Mouse (Mus musculus) myocyte (in vitro differentiated cells): Measurements from ENCODE around the gene Afdn. TPM values are rescaled to one million over a fixed set of nuclear protein-coding genes. Genes with fewer than 3 reads are reported as not detected.

ENCODE experiments used
- H3K27me3 ChIP-seq: one replicate; pipeline ENCODE4 v1.6.1; 2011; ENCODE audit not compliant: control insufficient read depth, insufficient read depth, insufficient read length
- H3K36me3 ChIP-seq: one replicate; pipeline ENCODE4 v1.6.1; 2011; ENCODE audit not compliant: control insufficient read depth, insufficient read depth
- H3K4me2 ChIP-seq: one replicate; pipeline ENCODE4 v1.6.1; 2011; ENCODE audit warnings: low read depth, control low read depth
- H3K4me3 ChIP-seq: one replicate; pipeline ENCODE4 v1.5.1; 2011; ENCODE audit warnings: mild to moderate bottlenecking, control low read depth, moderate library complexity
- H3K79me2 ChIP-seq: one replicate; pipeline ENCODE4 v1.6.1; 2011; ENCODE audit not compliant: control insufficient read depth, insufficient read depth
- H3ac ChIP-seq: one replicate; pipeline ENCODE4 v1.6.1; 2011; ENCODE audit not compliant: control insufficient read depth, insufficient read length
- CEBPB ChIP-seq: IDR thresholded peaks from 2 replicates; pipeline ENCODE4 v1.6.1; 2011; ENCODE audit warnings: mild to moderate bottlenecking, moderate library complexity; ENCODE audit not compliant: poor library complexity, insufficient read depth, severe bottlenecking
- E2F4 ChIP-seq: IDR thresholded peaks from one replicate; pipeline ENCODE4 v1.6.1; 2011; ENCODE audit warnings: mild to moderate bottlenecking, control low read depth, moderate library complexity; ENCODE audit not compliant: insufficient read depth
- MAX ChIP-seq: IDR thresholded peaks from one replicate; pipeline ENCODE4 v1.6.1; 2011; ENCODE audit warnings: low read depth, mild to moderate bottlenecking, control low read depth
- MYOD1 ChIP-seq, 3 experiments: IDR thresholded peaks; one replicate each; pipeline ENCODE4 v1.6.1; 2011; ENCODE audit warnings: control low read depth in 2 of 3, low read depth in 2 of 3, mild to moderate bottlenecking in 2 of 3, moderate library complexity in 1 of 3; ENCODE audit not compliant: insufficient read length in 2 of 3, control insufficient read depth in 1 of 3
- MYOG ChIP-seq, 3 experiments: IDR thresholded peaks; one replicate each; pipeline ENCODE4 v1.6.1; 2011; ENCODE audit warnings: control low read depth in 2 of 3, low read depth in 2 of 3, mild to moderate bottlenecking in 2 of 3; ENCODE audit not compliant: insufficient read length in 2 of 3, control insufficient read depth in 1 of 3, insufficient read depth in 1 of 3
- POLR2A ChIP-seq: IDR thresholded peaks from one replicate; pipeline ENCODE4 v1.6.1; 2011; ENCODE audit warnings: low read depth, mild to moderate bottlenecking, control low read depth, moderate library complexity; ENCODE audit not compliant: insufficient read length
- POLR2AphosphoS2 ChIP-seq: IDR thresholded peaks from one replicate; pipeline ENCODE4 v1.6.1; 2011; ENCODE audit warnings: low read depth, control low read depth; ENCODE audit not compliant: insufficient read length
- REST ChIP-seq: IDR thresholded peaks from one replicate; pipeline ENCODE4 v1.6.1; 2011; ENCODE audit warnings: mild to moderate bottlenecking, control low read depth, moderate library complexity; ENCODE audit not compliant: insufficient read depth, insufficient read length
- SRF ChIP-seq: IDR thresholded peaks from one replicate; pipeline ENCODE4 v1.6.1; 2011; ENCODE audit warnings: low read depth; ENCODE audit not compliant: control insufficient read depth, insufficient read length
- TCF12 ChIP-seq: IDR thresholded peaks from one replicate; pipeline ENCODE4 v1.6.1; 2011; ENCODE audit warnings: mild to moderate bottlenecking, control low read depth; ENCODE audit not compliant: poor library complexity, insufficient read depth, severe bottlenecking
- TCF3 ChIP-seq: IDR thresholded peaks from one replicate; pipeline ENCODE4 v1.6.1; 2011; ENCODE audit warnings: low read depth, control low read depth; ENCODE audit not compliant: insufficient read length
- USF1 ChIP-seq: IDR thresholded peaks from one replicate; pipeline ENCODE4 v1.6.1; 2011; ENCODE audit warnings: low read depth, mild to moderate bottlenecking, control low read depth, moderate library complexity
- polyA plus RNA-seq: library from polyadenylated mRNA; unstranded; fragments of >200 nt; fragmentation: generic; extraction: Trizol; gene quantifications from one replicate; pipeline ENCODE4 v1.2.1, GENCODE M21; 2012; ENCODE audit warnings: missing spikeins

The Afdn gene
- polyA plus RNA-seq, 1 experiment: 22.1 TPM

- no peak for TF ChIP-seq TCF3
- no peak for TF ChIP-seq SRF
- no peak for TF ChIP-seq POLR2A
- no peak for TF ChIP-seq TCF12
- no peak for TF ChIP-seq REST
- no peak for TF ChIP-seq MYOD1 (IDR thresholded peaks at IDR 0.05; ENCODE audit: control insufficient read depth in 1 of 3, insufficient read length in 2 of 3, low read depth in 2 of 3)
- TF ChIP-seq CEBPB: no peak
- no peak for TF ChIP-seq E2F4
- TF ChIP-seq MYOG (IDR thresholded peaks at IDR 0.05; ENCODE audit: control insufficient read depth in 1 of 3, insufficient read depth in 1 of 3, insufficient read length in 2 of 3, low read depth in 2 of 3): no peak
- TF ChIP-seq USF1: no peak
- TF ChIP-seq MAX: no peak
- no peak for TF ChIP-seq POLR2AphosphoS2
- Histone ChIP-seq H3K4me3 (no peak overlapping the region), H3K36me3 (peaks cover 60% of the 10 kb centered on the region), H3K4me2 (no peak overlapping the region), H3ac (no peak overlapping the region), H3K27me3 (no peaks in the 10 kb centered on the region), H3K79me2 (no peaks in the 10 kb centered on the region)
Measured at GRCm38 (mm10) chr17:13855396-13855795, 95.1 kb downstream of the Afdn start.

GRCm38 (mm10) chr17:13856429-13857090 is 96.2 kb downstream of the Afdn start:
- peaks cover 61% of the 10 kb centered on the region for H3K36me3 ChIP-seq
- no peaks in the 10 kb centered on the region for H3K27me3 ChIP-seq
- H3K4me2 ChIP-seq: no peak overlapping the region
- no peak for TF ChIP-seq MYOD1 (IDR thresholded peaks at IDR 0.05; ENCODE audit: control insufficient read depth in 1 of 3, insufficient read length in 2 of 3, low read depth in 2 of 3)
- H3K4me3 ChIP-seq: no peak overlapping the region
- H3K79me2 ChIP-seq: no peaks in the 10 kb centered on the region
- no peak overlapping the region for H3ac ChIP-seq

- no peak overlapping the region for H3ac ChIP-seq
Measured at GRCm38 (mm10) chr17:13865340-13865739, 105.0 kb downstream of the Afdn start.

GRCm38 (mm10) chr17:13866951-13867351 is 106.6 kb downstream of the Afdn start:
- H3K36me3 ChIP-seq: peaks cover 35% of the 10 kb centered on the region
- H3K4me3 ChIP-seq: no peak overlapping the region

More at GRCm38 (mm10) chr17:13865340-13865739, 105.0 kb downstream of the Afdn start:
- TF ChIP-seq TCF3 (no peak), MAX (no peak), REST (no peak), POLR2A (no peak), TCF12 (no peak), MYOG (IDR thresholded peaks at IDR 0.05; ENCODE audit: control insufficient read depth in 1 of 3, insufficient read depth in 1 of 3, insufficient read length in 2 of 3, low read depth in 2 of 3) (no peak), USF1 (no peak), E2F4 (no peak), SRF (no peak)
- no peak overlapping the region for H3K4me2 ChIP-seq
- no peaks in the 10 kb centered on the region for H3K79me2 ChIP-seq
- peaks cover 44% of the 10 kb centered on the region for H3K36me3 ChIP-seq
- no peak overlapping the region for H3K4me3 ChIP-seq
- no peaks in the 10 kb centered on the region for H3K27me3 ChIP-seq

GRCm38 (mm10) chr17:13867475-13867874 is 107.1 kb downstream of the Afdn start:
- TF ChIP-seq MYOG (IDR thresholded peaks at IDR 0.05; ENCODE audit: control insufficient read depth in 1 of 3, insufficient read depth in 1 of 3, insufficient read length in 2 of 3, low read depth in 2 of 3) (no peak), TCF3 (no peak), POLR2A (no peak), MYOD1 (IDR thresholded peaks at IDR 0.05; ENCODE audit: control insufficient read depth in 1 of 3, insufficient read length in 2 of 3, low read depth in 2 of 3) (no peak), CEBPB (no peak), MAX (no peak), TCF12 (no peak), POLR2AphosphoS2 (no peak), E2F4 (no peak), SRF (no peak), REST (no peak), USF1 (no peak)
- Histone ChIP-seq H3K4me3 (no peak overlapping the region), H3K79me2 (no peaks in the 10 kb centered on the region), H3K4me2 (no peak overlapping the region), H3K27me3 (no peaks in the 10 kb centered on the region), H3K36me3 (peaks cover 33% of the 10 kb centered on the region), H3ac (no peak overlapping the region)

More at GRCm38 (mm10) chr17:13866951-13867351, 106.6 kb downstream of the Afdn start:
- H3K79me2 ChIP-seq: no peaks in the 10 kb centered on the region
- TF ChIP-seq POLR2A (no peak), SRF (no peak), MAX (no peak), CEBPB (no peak), TCF12 (no peak)
- H3K27me3 ChIP-seq: no peaks in the 10 kb centered on the region
- H3K4me2 ChIP-seq: no peak overlapping the region
- no peak overlapping the region for H3ac ChIP-seq
